Mouse (Mus musculus) frontal cortex, adult 2 months (tissue): ENCODE data around the gene Ambra1. TPM values are rescaled to one million over a fixed set of nuclear protein-coding genes. Genes with fewer than 3 reads are reported as not detected.

Source experiments
- DNase-seq, 2 experiments: peaks; one replicate each; pipeline ENCODE4 v3.0.0; 2022; ENCODE audit warnings: low spot score in 1 of 2; ENCODE audit errors: extremely low spot score in 1 of 2
- polyA plus RNA-seq: library from polyadenylated mRNA; depleted of rRNA; stranded (reverse); fragments of >200 nt; gene quantifications from 2 replicates; pipeline ENCODE4 v1.2.3, GENCODE M21; 2012

The Ambra1 gene
- polyA plus RNA-seq, 1 experiment, result 39.1 TPM

GRCm38 (mm10) chr2:91729571-91729970 is 363 bp upstream of the Ambra1 start:
- DNase-seq, result no peak

GRCm38 (mm10) chr2:91735221-91735620 is 5.3 kb downstream of the Ambra1 start:
- no peak for DNase-seq

- DNase-seq, result peak in 1 of 2 experiments; percentile 23
Observed at GRCm38 (mm10) chr2:91739586-91739985, 9.7 kb downstream of the Ambra1 start.

GRCm38 (mm10) chr2:91744686-91745085 is 14.8 kb downstream of the Ambra1 start:
- DNase-seq, result no peak

GRCm38 (mm10) chr2:91749811-91750261 is 19.9 kb downstream of the Ambra1 start:
- peak in 1 of 2 experiments; percentile 38 for DNase-seq

- DNase-seq, result no peak
Observed at GRCm38 (mm10) chr2:91771921-91772705, 42.2 kb downstream of the Ambra1 start.

GRCm38 (mm10) chr2:91773309-91773708 is 43.4 kb downstream of the Ambra1 start:
- DNase-seq, result no peak

- peak in 1 of 2 experiments; percentile 71 for DNase-seq
Observed at GRCm38 (mm10) chr2:91779166-91779565, 49.2 kb downstream of the Ambra1 start.

- DNase-seq, result peak; percentile 33 to 58
Observed at GRCm38 (mm10) chr2:91791621-91792020, 61.7 kb downstream of the Ambra1 start.

- DNase-seq, result no peak
Observed at GRCm38 (mm10) chr2:91792346-91792745, 62.4 kb downstream of the Ambra1 start.

- DNase-seq, result no peak
Observed at GRCm38 (mm10) chr2:91794466-91794865, 64.5 kb downstream of the Ambra1 start.

GRCm38 (mm10) chr2:91795091-91795490 is 65.2 kb downstream of the Ambra1 start:
- no peak for DNase-seq

GRCm38 (mm10) chr2:91811433-91811832 is 81.5 kb downstream of the Ambra1 start:
- peak in 1 of 2 experiments; percentile 17 for DNase-seq

GRCm38 (mm10) chr2:91816741-91817140 is 86.8 kb downstream of the Ambra1 start:
- DNase-seq, result no peak

GRCm38 (mm10) chr2:91832227-91832626 is 102.3 kb downstream of the Ambra1 start:
- DNase-seq, result no peak

GRCm38 (mm10) chr2:91834272-91834671 is 104.3 kb downstream of the Ambra1 start:
- no peak for DNase-seq

GRCm38 (mm10) chr2:91835031-91835430 is 105.1 kb downstream of the Ambra1 start:
- no peak for DNase-seq

GRCm38 (mm10) chr2:91835631-91836030 is 105.7 kb downstream of the Ambra1 start:
- no peak for DNase-seq

GRCm38 (mm10) chr2:91844085-91844484 is 114.2 kb downstream of the Ambra1 start:
- peak in 1 of 2 experiments; percentile 57 for DNase-seq

GRCm38 (mm10) chr2:91852446-91853191 is 122.7 kb downstream of the Ambra1 start:
- DNase-seq, result no peak

GRCm38 (mm10) chr2:91854575-91854974 is 124.6 kb downstream of the Ambra1 start:
- DNase-seq, result no peak

GRCm38 (mm10) chr2:91856958-91857357 is 127.0 kb downstream of the Ambra1 start:
- DNase-seq, result no peak
